Mouse (Mus musculus): ENCODE results near the gene Notum.

Gene Notum

GRCm38 (mm10) chr11:120633520-120634343, 27.2 kb downstream of the Notum start, which contains the start of gene Mafg:
TSS of gene Mafg (minus strand) at chr11:120633600.
- peak; percentile 93 for DNase-seq (ENCODE audit: low spot score)

GRCm38 (mm10) chr11:120632559-120633519, 28.1 kb downstream of the Notum start:
- peak; percentile 76 for DNase-seq (ENCODE audit: low spot score)

GRCm38 (mm10) chr11:120631726-120632448, 29.1 kb downstream of the Notum start:
- DNase-seq (ENCODE audit: low spot score): peak; percentile 67

GRCm38 (mm10) chr11:120630881-120631725, 29.9 kb downstream of the Notum start:
- peak; percentile 62 for DNase-seq (ENCODE audit: low spot score)

DNA sequence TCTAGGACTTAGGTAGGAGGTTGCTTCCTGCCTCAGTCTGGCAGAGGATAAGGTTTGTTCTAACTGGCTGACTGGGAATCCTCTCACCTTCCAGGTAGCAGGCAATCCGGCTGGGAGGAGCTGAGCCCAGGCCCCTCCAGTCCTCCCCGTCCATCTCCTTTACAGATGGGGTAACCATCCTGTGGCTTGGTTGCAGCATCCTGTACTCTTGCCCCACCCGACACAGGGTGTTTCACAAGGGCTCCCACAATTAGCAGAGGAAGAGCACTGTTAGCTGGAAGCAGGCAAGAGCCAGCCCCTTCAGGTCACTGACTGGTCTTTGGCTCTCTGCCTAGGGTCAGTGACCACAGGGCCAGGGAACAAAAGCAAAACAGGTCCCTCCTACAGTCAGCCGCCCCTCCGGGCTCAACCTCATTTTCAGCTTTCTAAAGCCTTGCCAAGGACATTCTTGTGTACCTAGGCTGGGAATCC, 30.5 kb downstream of the Notum start:
- no peak for DNase-seq (ENCODE audit: low spot score)

- DNase-seq (ENCODE audit: low spot score): peak; percentile 85
These were observed 31.1 kb downstream of the Notum start for GRCm38 (mm10) chr11:120629911-120630310.

GRCm38 (mm10) chr11:120629341-120629730, 31.6 kb downstream of the Notum start:
- peak; percentile 59 for DNase-seq (ENCODE audit: low spot score)

DNA sequence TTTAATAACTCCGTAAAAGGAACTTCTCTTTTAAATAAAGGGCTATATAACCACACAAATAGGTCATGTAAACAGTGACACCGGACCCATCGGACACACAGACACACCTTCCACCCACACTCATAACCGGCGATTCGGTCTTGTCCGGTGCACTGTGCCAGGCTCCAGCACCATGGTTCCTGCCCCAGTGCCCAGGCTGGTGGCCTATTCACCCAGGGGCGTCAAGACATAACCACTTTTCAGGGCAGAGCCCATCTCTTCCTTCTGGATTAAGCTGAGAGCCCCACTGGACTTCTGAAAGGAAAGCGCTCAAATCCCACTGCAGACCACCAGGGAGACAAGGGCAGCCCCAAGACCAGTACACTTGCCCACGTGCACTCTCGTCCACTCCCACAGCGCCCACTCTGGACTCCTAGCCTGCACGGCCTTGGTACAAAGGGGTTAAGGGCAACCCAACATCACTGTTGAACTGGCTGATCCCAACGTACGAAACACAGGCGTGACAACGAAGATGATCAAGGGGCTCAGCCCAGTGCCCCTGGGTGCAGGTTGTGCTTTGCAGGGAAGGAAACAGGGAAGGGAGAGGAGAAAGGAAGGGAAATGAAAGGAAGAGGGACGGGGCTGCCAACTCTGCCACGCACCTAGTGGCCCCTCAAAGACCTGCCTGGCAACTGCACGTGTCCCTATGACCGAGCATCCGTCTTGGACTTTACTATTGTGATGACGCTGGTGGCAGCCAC, 32.2 kb downstream of the Notum start:
- DNase-seq (ENCODE audit: low spot score): no peak

DNA sequence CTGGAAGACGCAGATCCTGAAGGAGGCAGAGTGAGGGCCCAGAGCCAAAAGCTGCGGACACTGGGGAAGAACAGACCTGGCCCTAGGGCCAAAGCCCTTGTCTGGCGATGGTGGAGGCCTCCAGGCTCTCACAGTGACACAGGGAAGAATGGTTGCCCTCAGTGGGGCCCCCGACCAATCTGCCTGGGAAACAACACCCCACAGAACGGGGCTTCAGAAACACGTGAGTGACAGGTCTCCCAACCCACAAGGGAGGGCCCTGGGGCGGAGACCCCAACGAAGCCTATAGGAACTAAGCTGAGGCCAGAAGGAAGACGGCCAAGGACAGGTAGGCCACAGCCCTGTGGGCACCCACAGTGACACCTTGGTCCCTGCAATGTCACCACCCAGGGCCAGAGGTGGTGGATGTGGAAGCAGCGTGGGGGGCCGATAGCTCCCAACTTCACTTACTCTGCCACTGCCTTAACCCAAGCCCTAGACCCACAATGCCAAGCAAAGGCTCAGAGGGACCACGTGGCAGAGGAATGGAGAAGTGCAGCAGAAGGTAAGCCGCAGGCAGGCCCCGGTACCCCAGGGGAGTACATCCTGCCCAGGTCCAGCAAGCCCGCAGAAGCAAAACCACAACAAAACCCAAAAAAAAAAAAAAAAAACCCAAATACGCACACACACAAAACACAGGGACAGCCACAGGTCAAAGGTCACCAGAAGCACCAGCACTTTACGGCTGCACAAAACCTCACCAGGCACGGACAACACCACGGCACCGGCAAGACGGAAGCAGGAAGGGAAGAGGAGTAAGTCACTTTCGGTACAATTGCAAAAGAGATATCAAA, 33.3 kb downstream of the Notum start:
- no peak for DNase-seq (ENCODE audit: low spot score)

GRCm38 (mm10) chr11:120626785-120627467, 34.0 kb downstream of the Notum start:
- no peak for DNase-seq (ENCODE audit: low spot score)

- no peak for DNase-seq (ENCODE audit: low spot score)
These were observed 35.7 kb downstream of the Notum start, which contains the start of gene Sirt7 for GRCm38 (mm10) chr11:120625152-120625775. TSS of gene Sirt7 (minus strand) at chr11:120625240.

GRCm38 (mm10) chr11:120624680-120625111, 36.3 kb downstream of the Notum start:
- peak; percentile 78 for DNase-seq (ENCODE audit: low spot score)

- DNase-seq (ENCODE audit: low spot score): peak; percentile 63
These were observed 36.9 kb downstream of the Notum start for GRCm38 (mm10) chr11:120623961-120624679.

DNA sequence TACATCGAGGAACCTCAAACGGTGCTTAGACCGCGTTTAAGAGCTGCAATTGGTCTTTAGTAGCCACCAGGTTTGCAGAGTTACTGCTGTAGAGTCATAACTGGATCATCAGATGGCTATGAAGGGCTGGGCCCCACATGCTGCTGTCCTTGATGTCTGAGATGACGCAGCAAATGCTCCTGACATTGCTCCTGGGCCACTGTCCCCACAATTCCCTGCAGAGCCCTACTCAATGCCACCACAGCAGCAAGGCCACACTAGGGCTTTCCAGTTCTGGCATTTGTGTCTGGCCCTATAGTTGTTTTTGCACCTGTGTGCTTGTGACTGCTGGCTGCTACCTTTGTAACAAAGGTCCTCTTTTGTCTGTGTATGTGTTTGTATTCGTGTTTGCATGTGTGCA, 38.2 kb downstream of the Notum start:
- no peak for DNase-seq (ENCODE audit: low spot score)

GRCm38 (mm10) chr11:120620195-120620594, 40.8 kb downstream of the Notum start:
- no peak for DNase-seq (ENCODE audit: low spot score)

DNA sequence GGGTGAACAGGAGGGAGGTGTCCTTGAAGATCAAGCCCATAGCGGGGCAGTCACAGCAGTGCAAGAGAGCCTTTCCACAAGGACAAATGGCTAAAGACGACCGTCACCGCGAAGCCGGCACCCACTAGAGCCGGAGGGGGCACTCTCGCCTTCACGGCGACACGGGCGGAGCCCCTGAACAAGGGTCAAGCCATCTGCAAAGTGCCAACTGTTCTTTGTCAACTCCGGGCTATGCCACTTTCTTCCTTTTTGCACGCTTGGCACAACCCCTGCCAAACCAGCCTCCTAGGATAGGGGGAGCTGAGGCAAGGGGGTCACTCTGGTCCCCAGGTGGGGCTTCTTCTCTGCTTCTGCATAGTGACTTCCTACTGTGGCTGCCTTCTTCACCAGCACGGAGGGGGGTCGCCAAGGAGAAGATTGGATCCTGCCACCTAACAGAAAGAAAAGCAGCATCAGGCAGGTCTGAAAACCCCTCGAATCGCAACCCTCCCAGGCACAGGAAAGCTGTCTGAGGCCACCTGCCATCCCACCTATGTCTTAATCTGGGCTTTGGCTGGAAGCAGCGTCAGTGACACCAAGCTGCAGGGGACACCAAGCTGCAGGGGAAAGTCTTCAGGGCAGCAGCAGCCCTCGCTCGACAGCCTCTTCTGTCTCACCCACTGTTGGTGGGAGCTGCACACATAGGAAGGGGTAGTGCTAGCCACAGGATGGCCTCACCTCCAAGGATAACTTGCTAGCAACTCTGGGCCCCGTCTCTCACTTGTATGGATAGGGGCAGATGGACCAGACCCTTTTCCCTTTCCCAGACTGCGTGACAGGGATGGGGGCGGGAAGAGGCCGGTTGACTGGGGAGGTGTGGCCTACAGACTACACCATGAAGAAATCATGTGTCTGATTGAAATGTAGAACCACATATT, 42.1 kb downstream of the Notum start:
- DNase-seq (ENCODE audit: low spot score): no peak
